Mouse (Mus musculus): ENCODE data around the gene Bud31.

GRCm38 (mm10) chr5:145098340-145098821 is 41.8 kb upstream of the Bud31 start:
- TF ChIP-seq CTCF (IDR thresholded peaks at IDR 0.05; ENCODE audit: borderline replicate concordance, insufficient read depth, low read length) (no peak), POLR2A (IDR thresholded peaks at IDR 0.05; ENCODE audit: low read depth, low read length) (no peak)
